Mouse (Mus musculus) testis, postnatal 14 days (tissue): Measurements from ENCODE around the gene Zbtb7b.

Experiments
- DNase-seq: peaks from one replicate; pipeline ENCODE4 v3.0.0; 2021; ENCODE audit warnings: low spot score

Gene Zbtb7b

GRCm38 (mm10) chr3:89418170-89418860 is 23.7 kb upstream of the Zbtb7b start, which contains the start of the genes Cks1b and Shc1:
Cks1b (minus strand) TSS chr3:89418383.
Shc1 (plus strand) TSS chr3:89418443.
- DNase-seq = peak; percentile 96

GRCm38 (mm10) chr3:89417840-89418169 is 23.2 kb upstream of the Zbtb7b start:
- DNase-seq = no peak

GRCm38 (mm10) chr3:89417131-89417530 is 22.6 kb upstream of the Zbtb7b start:
- DNase-seq = no peak

- DNase-seq = no peak
These were observed 21.6 kb upstream of the Zbtb7b start for GRCm38 (mm10) chr3:89416158-89416557.

GRCm38 (mm10) chr3:89411490-89412393 is 17.2 kb upstream of the Zbtb7b start, which contains the start of gene Flad1:
Flad1 (minus strand) TSS chr3:89411870.
- DNase-seq = peak; percentile 98

- DNase-seq = no peak
These were observed 16.3 kb upstream of the Zbtb7b start for GRCm38 (mm10) chr3:89410864-89411263.

- no peak for DNase-seq
These were observed 15.1 kb upstream of the Zbtb7b start for GRCm38 (mm10) chr3:89409701-89410100.

- DNase-seq = no peak
These were observed 13.9 kb upstream of the Zbtb7b start for GRCm38 (mm10) chr3:89408448-89408847.

- no peak for DNase-seq
These were observed 12.3 kb upstream of the Zbtb7b start for GRCm38 (mm10) chr3:89406887-89407286.

GRCm38 (mm10) chr3:89402693-89403092 is 8.1 kb upstream of the Zbtb7b start, which contains the start of gene Lenep:
Lenep (minus strand) TSS chr3:89402793.
- no peak for DNase-seq

- no peak for DNase-seq
These were observed 6.8 kb upstream of the Zbtb7b start for GRCm38 (mm10) chr3:89401329-89401728.

GRCm38 (mm10) chr3:89396654-89397005 is 2.1 kb upstream of the Zbtb7b start:
- no peak for DNase-seq

GRCm38 (mm10) chr3:89395806-89396653 is 1.5 kb upstream of the Zbtb7b start:
- DNase-seq = peak; percentile 78

GRCm38 (mm10) chr3:89395419-89395805 is 836 bp upstream of the Zbtb7b start:
- no peak for DNase-seq

- DNase-seq = peak; percentile 87
These were observed 299 bp upstream of the Zbtb7b start for GRCm38 (mm10) chr3:89394894-89395256.

GRCm38 (mm10) chr3:89393605-89394004 is 971 bp downstream of the Zbtb7b start:
- DNase-seq = peak; percentile 98

- no peak for DNase-seq
These were observed 1.7 kb downstream of the Zbtb7b start for GRCm38 (mm10) chr3:89392871-89393311.

GRCm38 (mm10) chr3:89391663-89392511 is 2.7 kb downstream of the Zbtb7b start:
- DNase-seq = peak; percentile 60

GRCm38 (mm10) chr3:89390699-89391662 is 3.6 kb downstream of the Zbtb7b start:
- DNase-seq = no peak

- DNase-seq = no peak
These were observed 4.5 kb downstream of the Zbtb7b start for GRCm38 (mm10) chr3:89390111-89390515.
